Mouse (Mus musculus) thymus, postnatal 0 days (tissue): ENCODE data around the gene Ror1. TPM values are rescaled to one million over a fixed set of nuclear protein-coding genes. Genes with fewer than 3 reads are reported as not detected.
A peak's percentile ranks its signal among the peaks of the same experiment; 100 is the strongest.

Experiments used
- DNase-seq: peaks from one replicate; pipeline ENCODE4 v3.0.0-alpha.2; 2015; ENCODE audit warnings: low spot score
- polyA plus RNA-seq: library from polyadenylated mRNA; unstranded; fragments of >200 nt; fragmentation: Nextera tagmentation; extraction: Ambion mirVana; gene quantifications from 2 replicates; pipeline ENCODE4 v1.2.1, GENCODE M21; 2015

Ror1 gene
- 2.2 and 2.6 TPM in 2 replicates for polyA plus RNA-seq

- DNase-seq: peak; percentile 44
These were observed at the start of gene Ror1 for GRCm38 (mm10) chr4:100095685-100096595. Gene Ror1 (plus strand): TSS chr4:100095791.

GRCm38 (mm10) chr4:100047066-100047465, 48.5 kb upstream of the Ror1 start:
- DNase-seq: no peak

- DNase-seq: no peak
These were observed 47.1 kb upstream of the Ror1 start for GRCm38 (mm10) chr4:100048351-100048950.

- no peak for DNase-seq
These were observed 43.8 kb upstream of the Ror1 start for GRCm38 (mm10) chr4:100051767-100052166.

- no peak for DNase-seq
These were observed 43.3 kb upstream of the Ror1 start for GRCm38 (mm10) chr4:100052258-100052657.

GRCm38 (mm10) chr4:100056046-100056445, 39.5 kb upstream of the Ror1 start:
- no peak for DNase-seq

GRCm38 (mm10) chr4:100056446-100056845, 39.1 kb upstream of the Ror1 start:
- no peak for DNase-seq

GRCm38 (mm10) chr4:100057381-100057780, 38.2 kb upstream of the Ror1 start:
- no peak for DNase-seq

GRCm38 (mm10) chr4:100058631-100059030, 37.0 kb upstream of the Ror1 start:
- no peak for DNase-seq

- DNase-seq: no peak
These were observed 35.8 kb upstream of the Ror1 start for GRCm38 (mm10) chr4:100059811-100060210.

GRCm38 (mm10) chr4:100061396-100062066, 34.1 kb upstream of the Ror1 start:
- DNase-seq: no peak

GRCm38 (mm10) chr4:100065686-100066085, 29.9 kb upstream of the Ror1 start:
- no peak for DNase-seq

- DNase-seq: no peak
These were observed 25.5 kb upstream of the Ror1 start for GRCm38 (mm10) chr4:100070101-100070500.

- DNase-seq: no peak
These were observed 1.1 kb downstream of the Ror1 start for GRCm38 (mm10) chr4:100096596-100097181.

GRCm38 (mm10) chr4:100097364-100097979, 1.9 kb downstream of the Ror1 start:
- no peak for DNase-seq

- DNase-seq: no peak
These were observed 5.7 kb downstream of the Ror1 start for GRCm38 (mm10) chr4:100101066-100101820.

- DNase-seq: no peak
These were observed 6.3 kb downstream of the Ror1 start for GRCm38 (mm10) chr4:100101844-100102243.

GRCm38 (mm10) chr4:100104241-100104640, 8.7 kb downstream of the Ror1 start:
- no peak for DNase-seq

GRCm38 (mm10) chr4:100107593-100107992, 12.0 kb downstream of the Ror1 start:
- no peak for DNase-seq

GRCm38 (mm10) chr4:100108551-100108950, 13.0 kb downstream of the Ror1 start:
- no peak for DNase-seq
